Mouse (Mus musculus): Measurements from ENCODE around the gene Dyrk3. TPM values are rescaled to one million over a fixed set of nuclear protein-coding genes. Genes with fewer than 3 reads are reported as not detected.

Dyrk3 gene
- polyA plus RNA-seq, 2 experiments, result 1.7 to 2.3 TPM

GRCm38 (mm10) chr1:131083609-131084008 is 54.5 kb downstream of the Dyrk3 start:
- no peak for TF ChIP-seq POLR2A (IDR thresholded peaks at IDR 0.05; ENCODE audit: borderline replicate concordance, extremely low read depth, insufficient read depth, insufficient read length)
- no peak for ATAC-seq (ENCODE audit: low FRiP score, low read depth)

GRCm38 (mm10) chr1:131083122-131083521 is 55.0 kb downstream of the Dyrk3 start:
- no peak overlapping the region for H3K27ac ChIP-seq (replicated peaks; ENCODE audit: low read depth, low read length)
- WGBS, result 79% methylated on average over 5 of the region's 5 CpGs
- H3K4me2 ChIP-seq (replicated peaks; ENCODE audit: low read depth, low read length, severe bottlenecking), result no peak overlapping the region
- DNase-seq (ENCODE audit: low spot score) (no peak), ATAC-seq (ENCODE audit: low FRiP score, low read depth) (no peak)
- H3K9ac ChIP-seq (ENCODE audit: low read depth, low read length, severe bottlenecking), result no peak overlapping the region
- TF ChIP-seq POLR2A (IDR thresholded peaks at IDR 0.05; ENCODE audit: borderline replicate concordance, extremely low read depth, insufficient read depth, insufficient read length), result no peak
- H3K4me3 ChIP-seq (replicated peaks; ENCODE audit: low read length), result no peak overlapping the region
- H3K36me3 ChIP-seq (ENCODE audit: control insufficient read depth, insufficient read depth, low read length), result no peaks in the 10 kb centered on the region
- H3K27me3 ChIP-seq (ENCODE audit: control insufficient read depth, insufficient read depth, low read length), result no peaks in the 10 kb centered on the region
- peaks cover 51% of the 10 kb centered on the region for H3K4me1 ChIP-seq (ENCODE audit: control insufficient read depth, insufficient read depth, low read length)
- H3K9me3 ChIP-seq (ENCODE audit: control insufficient read depth, low read length), result no peaks in the 10 kb centered on the region

More at GRCm38 (mm10) chr1:131083609-131084008, 54.5 kb downstream of the Dyrk3 start:
- Histone ChIP-seq H3K4me1 (ENCODE audit: control insufficient read depth, insufficient read depth, low read length) (peaks cover 48% of the 10 kb centered on the region), H3K27me3 (ENCODE audit: control insufficient read depth, insufficient read depth, low read length) (no peaks in the 10 kb centered on the region), H3K27ac (replicated peaks; ENCODE audit: low read depth, low read length) (0 out of 2 replicates have a peak overlapping the region, but pooled peaks have one; percentile 33), H3K4me3 (replicated peaks; ENCODE audit: low read length) (no peak overlapping the region), H3K36me3 (ENCODE audit: control insufficient read depth, insufficient read depth, low read length) (no peaks in the 10 kb centered on the region), H3K9ac (ENCODE audit: low read depth, low read length, severe bottlenecking) (no peak overlapping the region), H3K9me3 (ENCODE audit: control insufficient read depth, low read length) (no peaks in the 10 kb centered on the region), H3K4me2 (replicated peaks; ENCODE audit: low read depth, low read length, severe bottlenecking) (no peak overlapping the region)
- DNase-seq (ENCODE audit: low spot score), result no peak
- WGBS, result 72% methylated on average over 4 of the region's 4 CpGs

- peaks cover 37% of the 10 kb centered on the region for H3K4me1 ChIP-seq (ENCODE audit: control insufficient read depth, insufficient read depth, low read length)
Observed at GRCm38 (mm10) chr1:131080686-131081085, 57.5 kb downstream of the Dyrk3 start.

GRCm38 (mm10) chr1:131079762-131080161 is 58.4 kb downstream of the Dyrk3 start:
- Histone ChIP-seq H3K4me2 (replicated peaks; ENCODE audit: low read depth, low read length, severe bottlenecking) (no peak overlapping the region), H3K4me1 (ENCODE audit: control insufficient read depth, insufficient read depth, low read length) (peaks cover 33% of the 10 kb centered on the region), H3K27ac (replicated peaks; ENCODE audit: low read depth, low read length) (no peak overlapping the region), H3K4me3 (replicated peaks; ENCODE audit: low read length) (no peak overlapping the region), H3K9ac (ENCODE audit: low read depth, low read length, severe bottlenecking) (no peak overlapping the region), H3K36me3 (ENCODE audit: control insufficient read depth, insufficient read depth, low read length) (no peaks in the 10 kb centered on the region), H3K9me3 (ENCODE audit: control insufficient read depth, low read length) (no peaks in the 10 kb centered on the region), H3K27me3 (ENCODE audit: control insufficient read depth, insufficient read depth, low read length) (no peaks in the 10 kb centered on the region)
- ATAC-seq (ENCODE audit: low FRiP score, low read depth), result no peak
- whole genome bisulfite sequencing, result 75% methylated on average over 4 of the region's 4 CpGs
- TF ChIP-seq POLR2A (IDR thresholded peaks at IDR 0.05; ENCODE audit: borderline replicate concordance, extremely low read depth, insufficient read depth, insufficient read length), result no peak
- DNase-seq (ENCODE audit: low spot score), result no peak

More at GRCm38 (mm10) chr1:131080686-131081085, 57.5 kb downstream of the Dyrk3 start:
- H3K27ac ChIP-seq (replicated peaks; ENCODE audit: low read depth, low read length), result no peak overlapping the region
- WGBS, result 87% methylated on average over 1 of the region's 1 CpGs
- ATAC-seq (ENCODE audit: low FRiP score, low read depth) (no peak), DNase-seq (ENCODE audit: low spot score) (no peak)
- no peak for TF ChIP-seq POLR2A (IDR thresholded peaks at IDR 0.05; ENCODE audit: borderline replicate concordance, extremely low read depth, insufficient read depth, insufficient read length)
- no peaks in the 10 kb centered on the region for H3K36me3 ChIP-seq (ENCODE audit: control insufficient read depth, insufficient read depth, low read length)
- H3K9me3 ChIP-seq (ENCODE audit: control insufficient read depth, low read length), result no peaks in the 10 kb centered on the region
- H3K9ac ChIP-seq (ENCODE audit: low read depth, low read length, severe bottlenecking), result no peak overlapping the region
- no peaks in the 10 kb centered on the region for H3K27me3 ChIP-seq (ENCODE audit: control insufficient read depth, insufficient read depth, low read length)
- H3K4me2 ChIP-seq (replicated peaks; ENCODE audit: low read depth, low read length, severe bottlenecking), result no peak overlapping the region
- no peak overlapping the region for H3K4me3 ChIP-seq (replicated peaks; ENCODE audit: low read length)

- H3K36me3 ChIP-seq (ENCODE audit: control insufficient read depth, insufficient read depth, low read length), result no peaks in the 10 kb centered on the region
- no peak overlapping the region for H3K4me3 ChIP-seq (replicated peaks; ENCODE audit: low read length)
- peaks cover 28% of the 10 kb centered on the region for H3K4me1 ChIP-seq (ENCODE audit: control insufficient read depth, insufficient read depth, low read length)
- H3K9ac ChIP-seq (ENCODE audit: low read depth, low read length, severe bottlenecking), result no peak overlapping the region
- TF ChIP-seq POLR2A (IDR thresholded peaks at IDR 0.05; ENCODE audit: borderline replicate concordance, extremely low read depth, insufficient read depth, insufficient read length), result no peak
- peak; percentile 79 for DNase-seq (ENCODE audit: low spot score)
- peak overlapping the region; percentile 61; the same call in 1 of the 2 replicates for H3K27ac ChIP-seq (replicated peaks; ENCODE audit: low read depth, low read length)
- no peaks in the 10 kb centered on the region for H3K9me3 ChIP-seq (ENCODE audit: control insufficient read depth, low read length)
- peak; percentile 81; the same call in 1 of the 2 replicates for ATAC-seq (ENCODE audit: low FRiP score, low read depth)
- whole genome bisulfite sequencing, result 42% methylated on average over 3 of the region's 3 CpGs
- no peak overlapping the region for H3K4me2 ChIP-seq (replicated peaks; ENCODE audit: low read depth, low read length, severe bottlenecking)
- H3K27me3 ChIP-seq (ENCODE audit: control insufficient read depth, insufficient read depth, low read length), result no peaks in the 10 kb centered on the region
Observed at GRCm38 (mm10) chr1:131078761-131079330, 59.3 kb downstream of the Dyrk3 start.

Other genes starting within 250 kb of the Dyrk3 start
- gene Il20, start 226.9 kb downstream of the Dyrk3 start, polyA plus RNA-seq (2012; rRNA removed), result not detected in 2 replicates
- not detected in 2 replicates for gene Il20, start 226.9 kb downstream of the Dyrk3 start, polyA plus RNA-seq (2014; fragmentation: Nextera tagmentation; extraction: Ambion mirVana)
- 0.09 and 0.20 TPM in 2 replicates for gene Il19, start 198.2 kb downstream of the Dyrk3 start, polyA plus RNA-seq (2012; rRNA removed)
- not detected in 2 replicates for gene Il19, start 198.2 kb downstream of the Dyrk3 start, polyA plus RNA-seq (2014; fragmentation: Nextera tagmentation; extraction: Ambion mirVana)
- 0.05 and 0.06 TPM in 2 replicates for gene Il10, start 118.5 kb downstream of the Dyrk3 start, polyA plus RNA-seq (2012; rRNA removed)
- gene Il10, start 118.5 kb downstream of the Dyrk3 start, polyA plus RNA-seq (2014; fragmentation: Nextera tagmentation; extraction: Ambion mirVana), result not detected in 2 replicates
- 60.9 and 70.0 TPM in 2 replicates for gene Mapkapk2, start 40.5 kb downstream of the Dyrk3 start, polyA plus RNA-seq (2012; rRNA removed)
- gene Mapkapk2, start 40.5 kb downstream of the Dyrk3 start, polyA plus RNA-seq (2014; fragmentation: Nextera tagmentation; extraction: Ambion mirVana), result 49.9 and 51.6 TPM in 2 replicates
- gene Eif2d, start 14.8 kb upstream of the Dyrk3 start, polyA plus RNA-seq (2012; rRNA removed), result 59.8 and 60.7 TPM in 2 replicates
- gene Eif2d, start 14.8 kb upstream of the Dyrk3 start, polyA plus RNA-seq (2014; fragmentation: Nextera tagmentation; extraction: Ambion mirVana), result 61.9 and 64.8 TPM in 2 replicates
- 3.2 and 3.8 TPM in 2 replicates for gene Rassf5, start 106.9 kb upstream of the Dyrk3 start, polyA plus RNA-seq (2012; rRNA removed)
- 3.1 and 3.2 TPM in 2 replicates for gene Rassf5, start 106.9 kb upstream of the Dyrk3 start, polyA plus RNA-seq (2014; fragmentation: Nextera tagmentation; extraction: Ambion mirVana)
- 13.4 and 13.8 TPM in 2 replicates for gene Ikbke, start 141.3 kb upstream of the Dyrk3 start, polyA plus RNA-seq (2012; rRNA removed)
- gene Ikbke, start 141.3 kb upstream of the Dyrk3 start, polyA plus RNA-seq (2014; fragmentation: Nextera tagmentation; extraction: Ambion mirVana), result 4.2 and 6.6 TPM in 2 replicates

All from limb, embryonic 14.5 days (tissue).